Mouse (Mus musculus): ENCODE measurements around the gene Gpr21. TPM values are rescaled to one million over a fixed set of nuclear protein-coding genes. Genes with fewer than 3 reads are reported as not detected.

The Gpr21 gene
- polyA plus RNA-seq, 1 experiment from 2014 or later = 0.67 TPM

DNA sequence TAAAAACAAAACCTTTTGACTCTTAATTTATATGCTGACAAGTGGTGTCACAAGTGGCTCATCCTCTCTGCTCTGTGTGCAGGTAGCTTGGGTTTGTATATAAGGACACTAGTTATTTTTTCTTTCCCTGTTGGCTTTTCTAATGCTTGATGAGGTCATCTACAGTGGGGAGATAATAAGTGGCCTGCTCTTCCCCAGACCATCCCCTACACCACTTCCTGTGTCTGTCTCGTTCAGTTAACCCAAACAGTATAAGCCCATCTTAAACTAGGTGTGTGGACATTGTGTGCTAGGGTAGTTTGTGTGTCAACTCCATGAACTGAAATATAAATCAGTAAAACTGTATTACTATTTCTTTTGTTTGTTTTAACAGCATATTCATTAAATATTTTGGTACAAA lies 49.9 kb downstream of the Gpr21 start:
- ATAC-seq (replicated peaks; ENCODE audit: low FRiP score, low read depth) = no peak
- WGBS = 74% methylated on average over 1 of the region's 1 CpGs
- no peak overlapping the region for H3K27ac ChIP-seq
- no peaks in the 10 kb centered on the region for H3K4me1 ChIP-seq (replicated peaks; ENCODE audit: insufficient read depth, low read length)
- peaks cover 46% of the 10 kb centered on the region for H3K36me3 ChIP-seq (ENCODE audit: insufficient read depth, low read length)
- no peak overlapping the region for H3K9ac ChIP-seq (ENCODE audit: low read depth, low read length)
- H3K4me2 ChIP-seq (ENCODE audit: low read length) = no peak overlapping the region
- no peak for TF ChIP-seq CTCF (IDR thresholded peaks at IDR 0.05; ENCODE audit: low read depth)
- H3K27me3 ChIP-seq (ENCODE audit: insufficient read depth, low read length) = no peaks in the 10 kb centered on the region
- DNase-seq (ENCODE audit: low spot score) = no peak
- no peak overlapping the region for H3K4me3 ChIP-seq (replicated peaks; ENCODE audit: low read depth, low read length)
- H3K9me3 ChIP-seq (replicated peaks; ENCODE audit: low read length) = no peaks in the 10 kb centered on the region

DNA sequence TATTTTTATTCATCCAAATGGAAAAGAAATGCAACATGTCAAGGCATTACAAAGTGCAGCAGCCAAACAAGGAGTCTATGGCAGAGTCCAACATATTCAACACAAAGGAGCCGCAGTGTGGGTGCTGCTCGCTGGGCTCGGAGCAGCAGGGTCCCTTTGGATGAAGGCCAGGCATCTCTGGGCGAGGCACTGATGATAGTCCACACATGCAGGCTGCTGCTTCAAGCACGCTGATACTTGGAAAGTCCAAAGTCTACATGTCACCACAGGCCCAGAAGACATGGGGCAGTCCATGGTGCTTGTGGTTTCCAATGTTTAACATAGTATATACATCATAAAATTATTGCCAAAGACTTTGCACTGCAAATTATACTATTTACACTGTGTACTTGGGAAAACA lies 53.8 kb downstream of the Gpr21 start:
- TF ChIP-seq CTCF (IDR thresholded peaks at IDR 0.05; ENCODE audit: low read depth) = no peak
- Histone ChIP-seq H3K4me1 (replicated peaks; ENCODE audit: insufficient read depth, low read length) (no peaks in the 10 kb centered on the region), H3K27ac (no peak overlapping the region), H3K27me3 (ENCODE audit: insufficient read depth, low read length) (no peaks in the 10 kb centered on the region), H3K4me3 (replicated peaks; ENCODE audit: low read depth, low read length) (no peak overlapping the region), H3K4me2 (ENCODE audit: low read length) (no peak overlapping the region), H3K9me3 (replicated peaks; ENCODE audit: low read length) (no peaks in the 10 kb centered on the region), H3K36me3 (ENCODE audit: insufficient read depth, low read length) (peaks cover 20% of the 10 kb centered on the region), H3K9ac (ENCODE audit: low read depth, low read length) (no peak overlapping the region)
- 85% methylated on average over 5 of the region's 5 CpGs for WGBS
- ATAC-seq (replicated peaks; ENCODE audit: low FRiP score, low read depth) = no peak
- no peak for DNase-seq (ENCODE audit: low spot score)

Other genes starting within 250 kb of the Gpr21 start
- gene Olfr368, start 189.8 kb upstream of the Gpr21 start, polyA plus RNA-seq (2015; fragmentation: Nextera tagmentation; extraction: Ambion mirVana) = not detected in 2 replicates
- gene Pdcl, start 157.0 kb upstream of the Gpr21 start, polyA plus RNA-seq (2015; fragmentation: Nextera tagmentation; extraction: Ambion mirVana) = 50.1 and 51.0 TPM in 2 replicates
- 8.5 and 8.9 TPM in 2 replicates for gene Rc3h2, start 93.4 kb upstream of the Gpr21 start, polyA plus RNA-seq (2015; fragmentation: Nextera tagmentation; extraction: Ambion mirVana)
- gene Zbtb26, start 73.2 kb upstream of the Gpr21 start, polyA plus RNA-seq (2015; fragmentation: Nextera tagmentation; extraction: Ambion mirVana) = 3.5 and 4.8 TPM in 2 replicates
- gene Zbtb6, start 73.2 kb upstream of the Gpr21 start, polyA plus RNA-seq (2015; fragmentation: Nextera tagmentation; extraction: Ambion mirVana) = 5.0 and 5.3 TPM in 2 replicates
- gene Rabgap1, start 73.1 kb upstream of the Gpr21 start, polyA plus RNA-seq (2015; fragmentation: Nextera tagmentation; extraction: Ambion mirVana) = 28.3 and 30.5 TPM in 2 replicates
- gene Strbp, start 187.5 kb downstream of the Gpr21 start, polyA plus RNA-seq (2015; fragmentation: Nextera tagmentation; extraction: Ambion mirVana) = 39.4 and 42.0 TPM in 2 replicates